Mouse (Mus musculus) inflammation-experienced regulatory T-cells, adult 6 months (primary cell): ENCODE measurements around the gene Dyx1c1. TPM values are rescaled to one million over a fixed set of nuclear protein-coding genes. Genes with fewer than 3 reads are reported as not detected.
A peak's percentile ranks its signal among the peaks of the same experiment; 100 is the strongest.

Experiments
- ATAC-seq: one replicate; pipeline ENCODE4 v1.8.0; 2017
- polyA plus RNA-seq, 3 experiments: library from polyadenylated mRNA; unstranded; fragments of 100-300 nt; shearing (Covaris generic); gene quantifications; one replicate each; pipeline ENCODE4 v1.2.1; 2017

The Dyx1c1 gene
- polyA plus RNA-seq, 3 experiments from 2014 or later, result 3.8 to 5.0 (median 4.1) TPM

- ATAC-seq, result no peak
Observed at GRCm38 (mm10) chr9:72974734-72975133, 16.1 kb downstream of the Dyx1c1 start.

GRCm38 (mm10) chr9:72975242-72975641 is 16.7 kb downstream of the Dyx1c1 start:
- no peak for ATAC-seq

- ATAC-seq, result no peak
Observed at GRCm38 (mm10) chr9:72983066-72983465, 24.5 kb downstream of the Dyx1c1 start.

- peak; percentile 95 for ATAC-seq
Observed at GRCm38 (mm10) chr9:72985250-72986220, 26.9 kb downstream of the Dyx1c1 start, which contains the start of the genes Ccpg1os and Ccpg1. Ccpg1os (minus strand) TSS chr9:72985382. Ccpg1 (plus strand) TSS chr9:72985429.

GRCm38 (mm10) chr9:72987703-72988102 is 29.1 kb downstream of the Dyx1c1 start:
- no peak for ATAC-seq

GRCm38 (mm10) chr9:72988706-72989105 is 30.1 kb downstream of the Dyx1c1 start:
- no peak for ATAC-seq

GRCm38 (mm10) chr9:72991420-72991819 is 32.8 kb downstream of the Dyx1c1 start:
- no peak for ATAC-seq

- no peak for ATAC-seq
Observed at GRCm38 (mm10) chr9:72992576-72992975, 34.0 kb downstream of the Dyx1c1 start.

- ATAC-seq, result no peak
Observed at GRCm38 (mm10) chr9:72996167-72996566, 37.6 kb downstream of the Dyx1c1 start.

GRCm38 (mm10) chr9:72996806-72997205 is 38.2 kb downstream of the Dyx1c1 start:
- no peak for ATAC-seq

- ATAC-seq, result no peak
Observed at GRCm38 (mm10) chr9:73000487-73000886, 41.9 kb downstream of the Dyx1c1 start.

GRCm38 (mm10) chr9:73001314-73002011 is 42.9 kb downstream of the Dyx1c1 start:
- ATAC-seq, result no peak

- ATAC-seq, result no peak
Observed at GRCm38 (mm10) chr9:73002177-73002576, 43.6 kb downstream of the Dyx1c1 start.

GRCm38 (mm10) chr9:73004076-73004475 is 45.5 kb downstream of the Dyx1c1 start:
- no peak for ATAC-seq

- ATAC-seq, result no peak
Observed at GRCm38 (mm10) chr9:73005106-73005505, 46.5 kb downstream of the Dyx1c1 start.

- no peak for ATAC-seq
Observed at GRCm38 (mm10) chr9:73006175-73006574, 47.6 kb downstream of the Dyx1c1 start.

GRCm38 (mm10) chr9:73008384-73008783 is 49.8 kb downstream of the Dyx1c1 start:
- no peak for ATAC-seq

GRCm38 (mm10) chr9:73012629-73013028 is 54.0 kb downstream of the Dyx1c1 start:
- ATAC-seq, result no peak

GRCm38 (mm10) chr9:73014724-73015123 is 56.1 kb downstream of the Dyx1c1 start:
- ATAC-seq, result no peak

GRCm38 (mm10) chr9:73019841-73020240 is 61.3 kb downstream of the Dyx1c1 start:
- no peak for ATAC-seq

GRCm38 (mm10) chr9:73020566-73021097 is 62.0 kb downstream of the Dyx1c1 start:
- no peak for ATAC-seq
